Mouse (Mus musculus): ENCODE measurements around the gene Erc1. TPM values are rescaled to one million over a fixed set of nuclear protein-coding genes. Genes with fewer than 3 reads are reported as not detected.
A peak's percentile ranks its signal among the peaks of the same experiment; 100 is the strongest.

Erc1 gene
- polyA plus RNA-seq, 1 experiment from 2014 or later, result 12.6 TPM

DNA sequence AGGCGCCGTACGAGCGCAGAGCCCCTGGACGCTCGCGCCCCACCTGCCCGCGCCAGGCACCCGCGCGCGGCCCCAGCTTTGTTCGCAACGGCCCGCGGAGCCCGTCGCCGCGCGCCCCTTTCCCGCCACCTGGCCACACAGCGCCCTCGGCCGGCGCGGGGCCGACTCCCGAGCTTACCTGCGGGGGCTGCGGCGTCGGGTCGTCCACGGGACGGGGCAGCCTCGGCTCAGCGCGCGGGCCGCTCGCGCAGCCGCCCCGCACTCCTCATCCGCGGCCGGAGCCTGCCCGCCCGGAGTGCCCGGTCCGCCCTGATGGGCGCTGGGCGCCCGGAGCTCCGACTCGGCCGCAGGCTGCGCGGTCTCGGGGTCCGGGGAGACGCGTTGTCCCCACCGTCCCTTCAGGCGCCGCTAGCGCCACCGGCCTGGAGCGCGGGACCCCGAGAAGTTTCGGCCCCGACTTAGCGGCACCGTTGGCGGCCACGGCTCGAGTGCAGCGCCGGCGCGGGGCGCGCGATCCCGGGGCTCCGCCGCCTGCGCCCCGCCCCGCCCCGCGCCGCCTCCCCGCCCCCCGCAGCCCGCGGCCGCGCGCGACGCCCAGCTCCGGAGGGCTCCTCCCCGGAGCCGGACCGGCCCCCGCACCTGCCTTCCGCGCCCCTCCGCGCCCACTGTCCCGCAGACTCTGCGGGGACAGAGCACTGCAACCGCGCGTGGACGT lies 304.0 kb downstream of the Erc1 start, which contains the start of gene Wnt5b:
Gene Wnt5b, minus strand, starts transcription at position 545 of the 715 bp plus-strand sequence.
- WGBS, result 1% methylated on average over 113 of the region's 120 CpGs
- peak within 1 kb of the TSS; percentile 97 for H3K4me2 ChIP-seq (ENCODE audit: low read depth, low read length)
- H3K36me3 ChIP-seq (ENCODE audit: control insufficient read depth, insufficient read depth, low read length), result no peaks in the 10 kb centered on the region
- no peak within 1 kb of the TSS for H3K27ac ChIP-seq (ENCODE audit: low read length)
- H3K4me1 ChIP-seq (ENCODE audit: control insufficient read depth, insufficient read depth, low read length), result 0 out of 2 replicates have a peak, but pooled peaks cover 5% of the 10 kb centered on the region
- H3K4me3 ChIP-seq (replicated peaks; ENCODE audit: low read length), result peak within 1 kb of the TSS; percentile 69
- no peaks in the 10 kb centered on the region for H3K9me3 ChIP-seq (replicated peaks; ENCODE audit: control insufficient read depth, low read length)
- H3K27me3 ChIP-seq (ENCODE audit: control insufficient read depth, insufficient read depth, low read length), result no peaks in the 10 kb centered on the region
- ATAC-seq (ENCODE audit: insufficient read depth, low FRiP score), result peak; percentile 68; the same call in 1 of the 2 replicates
- H3K9ac ChIP-seq (ENCODE audit: low read length), result peak within 1 kb of the TSS; percentile 81

DNA sequence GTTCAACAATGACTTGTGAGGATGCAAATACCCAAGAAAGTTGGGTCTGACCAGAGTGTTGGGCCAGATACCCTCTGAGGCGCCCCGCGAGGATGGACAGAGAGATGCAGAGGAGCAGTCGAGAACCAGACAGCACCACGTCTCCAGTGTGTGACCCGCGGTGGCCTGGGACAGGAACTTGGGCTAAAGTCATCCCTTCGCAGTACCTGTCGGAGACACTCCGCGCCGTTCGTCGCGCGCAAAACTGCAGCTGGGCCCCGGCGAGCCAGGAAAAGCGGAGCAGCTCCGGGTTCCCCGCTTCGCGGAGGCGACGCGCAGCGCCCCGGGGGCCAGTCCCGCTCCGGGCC lies 304.5 kb downstream of the Erc1 start:
- Histone ChIP-seq H3K4me3 (replicated peaks; ENCODE audit: low read length) (peak overlapping the region; percentile 69), H3K4me1 (ENCODE audit: control insufficient read depth, insufficient read depth, low read length) (0 out of 2 replicates have a peak, but pooled peaks cover 5% of the 10 kb centered on the region), H3K4me2 (ENCODE audit: low read depth, low read length) (peak overlapping the region; percentile 97), H3K9ac (ENCODE audit: low read length) (peak overlapping the region; percentile 81), H3K9me3 (replicated peaks; ENCODE audit: control insufficient read depth, low read length) (no peaks in the 10 kb centered on the region), H3K27ac (ENCODE audit: low read length) (no peak overlapping the region), H3K27me3 (ENCODE audit: control insufficient read depth, insufficient read depth, low read length) (no peaks in the 10 kb centered on the region), H3K36me3 (ENCODE audit: control insufficient read depth, insufficient read depth, low read length) (no peaks in the 10 kb centered on the region)
- ATAC-seq (ENCODE audit: insufficient read depth, low FRiP score), result peak; percentile 9; the same call in 1 of the 2 replicates
- 1% methylated on average over 30 of the region's 30 CpGs for WGBS

- no peaks in the 10 kb centered on the region for H3K36me3 ChIP-seq (ENCODE audit: control insufficient read depth, insufficient read depth, low read length)
- no peak overlapping the region for H3K4me2 ChIP-seq (ENCODE audit: low read depth, low read length)
- H3K27me3 ChIP-seq (ENCODE audit: control insufficient read depth, insufficient read depth, low read length), result no peaks in the 10 kb centered on the region
- no peaks in the 10 kb centered on the region for H3K4me1 ChIP-seq (ENCODE audit: control insufficient read depth, insufficient read depth, low read length)
- no peaks in the 10 kb centered on the region for H3K9me3 ChIP-seq (replicated peaks; ENCODE audit: control insufficient read depth, low read length)
- no peak overlapping the region for H3K27ac ChIP-seq (ENCODE audit: low read length)
- no peak overlapping the region for H3K9ac ChIP-seq (ENCODE audit: low read length)
- H3K4me3 ChIP-seq (replicated peaks; ENCODE audit: low read length), result no peak overlapping the region
- no peak for ATAC-seq (ENCODE audit: insufficient read depth, low FRiP score)
- WGBS, result 66% methylated on average over 12 of the region's 12 CpGs
Observed at GRCm38 (mm10) chr6:119535867-119536266, 312.1 kb downstream of the Erc1 start.

DNA sequence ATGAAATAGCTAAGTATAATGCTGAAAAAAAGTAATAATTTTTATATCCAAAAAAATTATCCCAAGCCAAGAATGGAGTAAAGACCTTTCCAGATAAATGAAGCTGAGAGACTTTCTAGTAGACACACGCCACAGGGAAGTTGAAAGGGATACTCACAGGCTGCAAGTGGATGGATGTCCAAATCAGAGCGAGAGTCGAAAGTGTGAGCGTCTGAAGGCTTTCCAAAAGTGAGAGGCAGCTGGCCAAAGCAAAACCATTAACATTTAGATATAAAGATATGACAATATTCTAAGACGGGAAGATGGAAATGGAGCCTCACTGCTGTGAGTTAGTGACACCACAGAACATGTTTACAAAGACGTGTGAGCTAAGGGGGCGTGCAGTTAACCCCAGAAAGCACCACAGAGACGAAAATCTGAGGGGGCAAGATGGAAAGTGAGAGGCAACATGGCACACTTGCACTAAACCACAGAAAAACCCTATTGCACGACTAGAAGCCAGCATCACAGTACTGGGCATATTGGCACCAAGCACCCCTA lies 314.7 kb downstream of the Erc1 start:
- Histone ChIP-seq H3K4me3 (replicated peaks; ENCODE audit: low read length) (no peak overlapping the region), H3K36me3 (ENCODE audit: control insufficient read depth, insufficient read depth, low read length) (no peaks in the 10 kb centered on the region), H3K4me2 (ENCODE audit: low read depth, low read length) (no peak overlapping the region), H3K9ac (ENCODE audit: low read length) (no peak overlapping the region), H3K9me3 (replicated peaks; ENCODE audit: control insufficient read depth, low read length) (no peaks in the 10 kb centered on the region), H3K4me1 (ENCODE audit: control insufficient read depth, insufficient read depth, low read length) (no peaks in the 10 kb centered on the region), H3K27me3 (ENCODE audit: control insufficient read depth, insufficient read depth, low read length) (no peaks in the 10 kb centered on the region), H3K27ac (ENCODE audit: low read length) (no peak overlapping the region)
- no peak for ATAC-seq (ENCODE audit: insufficient read depth, low FRiP score)
- 58% methylated on average over 9 of the region's 9 CpGs for WGBS

DNA sequence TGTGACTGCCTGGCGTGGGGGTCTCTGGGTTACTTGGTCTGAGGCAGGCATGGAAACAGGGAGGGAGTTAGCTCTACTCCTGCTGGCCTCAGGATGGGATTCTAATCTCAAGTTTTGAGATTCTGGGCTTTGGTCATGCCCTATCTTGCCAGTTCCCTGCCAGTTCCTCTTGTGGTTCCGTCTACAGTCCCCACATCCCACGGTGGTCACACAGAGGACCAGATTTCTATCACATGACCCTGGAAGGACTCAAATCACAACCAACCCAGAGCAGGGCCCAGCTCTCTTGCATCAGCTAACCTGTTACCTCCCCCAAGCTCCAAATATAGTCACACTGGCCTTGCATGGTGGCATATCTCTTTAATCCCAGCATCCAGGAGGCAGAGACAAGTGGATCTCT lies 318.3 kb downstream of the Erc1 start:
- Histone ChIP-seq H3K4me3 (replicated peaks; ENCODE audit: low read length) (no peak overlapping the region), H3K9ac (ENCODE audit: low read length) (no peak overlapping the region), H3K36me3 (ENCODE audit: control insufficient read depth, insufficient read depth, low read length) (no peaks in the 10 kb centered on the region), H3K4me1 (ENCODE audit: control insufficient read depth, insufficient read depth, low read length) (no peaks in the 10 kb centered on the region), H3K27me3 (ENCODE audit: control insufficient read depth, insufficient read depth, low read length) (no peaks in the 10 kb centered on the region), H3K9me3 (replicated peaks; ENCODE audit: control insufficient read depth, low read length) (no peaks in the 10 kb centered on the region), H3K27ac (ENCODE audit: low read length) (no peak overlapping the region), H3K4me2 (ENCODE audit: low read depth, low read length) (no peak overlapping the region)
- ATAC-seq (ENCODE audit: insufficient read depth, low FRiP score), result no peak
- 75% methylated on average over 3 of the region's 3 CpGs for WGBS

- Histone ChIP-seq H3K9ac (ENCODE audit: low read length) (no peak overlapping the region), H3K36me3 (ENCODE audit: control insufficient read depth, insufficient read depth, low read length) (no peaks in the 10 kb centered on the region), H3K27me3 (ENCODE audit: control insufficient read depth, insufficient read depth, low read length) (no peaks in the 10 kb centered on the region), H3K27ac (ENCODE audit: low read length) (no peak overlapping the region), H3K4me1 (ENCODE audit: control insufficient read depth, insufficient read depth, low read length) (no peaks in the 10 kb centered on the region), H3K4me2 (ENCODE audit: low read depth, low read length) (no peak overlapping the region), H3K9me3 (replicated peaks; ENCODE audit: control insufficient read depth, low read length) (no peaks in the 10 kb centered on the region), H3K4me3 (replicated peaks; ENCODE audit: low read length) (no peak overlapping the region)
- WGBS, result 75% methylated on average over 5 of the region's 5 CpGs
- ATAC-seq (ENCODE audit: insufficient read depth, low FRiP score), result no peak
Observed at GRCm38 (mm10) chr6:119526498-119526897, 321.5 kb downstream of the Erc1 start.

DNA sequence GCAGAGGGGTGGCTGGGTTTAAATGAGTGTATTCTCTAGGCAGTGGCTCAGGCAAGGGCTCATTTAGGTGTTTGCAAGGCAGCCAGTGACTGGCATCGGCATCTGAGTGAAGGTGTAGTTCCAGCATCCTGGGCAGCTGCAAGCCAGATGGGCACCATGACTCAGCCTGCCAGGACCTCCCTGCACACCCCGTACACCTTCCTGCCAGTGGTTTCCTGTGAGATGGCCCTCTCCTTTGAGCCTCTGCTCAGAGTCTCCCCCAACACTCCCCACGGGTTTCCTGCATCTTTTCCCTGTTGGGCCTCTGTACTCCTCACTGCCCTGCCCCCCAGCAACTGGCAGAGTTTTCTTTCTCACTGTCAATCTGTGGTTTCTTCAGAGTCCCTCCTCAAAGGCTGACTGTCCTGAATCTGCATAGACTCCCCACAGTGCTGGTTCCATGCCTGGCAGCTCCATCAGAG lies 326.0 kb downstream of the Erc1 start:
- Histone ChIP-seq H3K4me1 (ENCODE audit: control insufficient read depth, insufficient read depth, low read length) (no peaks in the 10 kb centered on the region), H3K9me3 (replicated peaks; ENCODE audit: control insufficient read depth, low read length) (no peaks in the 10 kb centered on the region), H3K27ac (ENCODE audit: low read length) (no peak overlapping the region), H3K4me2 (ENCODE audit: low read depth, low read length) (no peak overlapping the region), H3K4me3 (replicated peaks; ENCODE audit: low read length) (no peak overlapping the region), H3K36me3 (ENCODE audit: control insufficient read depth, insufficient read depth, low read length) (no peaks in the 10 kb centered on the region), H3K9ac (ENCODE audit: low read length) (no peak overlapping the region), H3K27me3 (ENCODE audit: control insufficient read depth, insufficient read depth, low read length) (no peaks in the 10 kb centered on the region)
- ATAC-seq (ENCODE audit: insufficient read depth, low FRiP score), result no peak
- 42% methylated on average over 3 of the region's 3 CpGs for WGBS

- H3K9ac ChIP-seq (ENCODE audit: low read length), result no peak overlapping the region
- no peak for ATAC-seq (ENCODE audit: insufficient read depth, low FRiP score)
- H3K27me3 ChIP-seq (ENCODE audit: control insufficient read depth, insufficient read depth, low read length), result no peaks in the 10 kb centered on the region
- H3K4me3 ChIP-seq (replicated peaks; ENCODE audit: low read length), result no peak overlapping the region
- H3K36me3 ChIP-seq (ENCODE audit: control insufficient read depth, insufficient read depth, low read length), result no peaks in the 10 kb centered on the region
- no peak overlapping the region for H3K4me2 ChIP-seq (ENCODE audit: low read depth, low read length)
- WGBS, result 88% methylated on average over 3 of the region's 3 CpGs
- no peaks in the 10 kb centered on the region for H3K9me3 ChIP-seq (replicated peaks; ENCODE audit: control insufficient read depth, low read length)
- no peaks in the 10 kb centered on the region for H3K4me1 ChIP-seq (ENCODE audit: control insufficient read depth, insufficient read depth, low read length)
- no peak overlapping the region for H3K27ac ChIP-seq (ENCODE audit: low read length)
Observed at GRCm38 (mm10) chr6:119521482-119521900, 326.5 kb downstream of the Erc1 start.
